In the genomic region with DNA sequence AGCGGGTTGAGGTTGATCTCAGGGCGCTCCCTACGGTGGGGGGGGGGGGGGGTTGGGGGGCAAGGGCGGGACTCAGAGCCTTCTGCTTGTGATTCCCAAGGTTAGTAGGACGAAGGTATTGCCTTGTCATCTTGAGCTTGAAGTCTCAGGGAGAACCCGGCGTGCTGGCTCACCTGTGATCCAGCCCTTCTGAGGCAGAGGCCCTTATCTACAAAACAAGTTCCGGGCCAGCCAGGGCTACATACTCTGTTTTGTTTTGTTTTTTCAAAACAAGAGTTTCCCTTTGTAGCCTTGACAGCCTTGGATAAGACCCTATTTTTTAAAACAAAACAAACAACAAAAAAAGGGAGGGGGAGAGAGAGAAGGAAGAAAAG, we compare ENCODE assay signal across 1 mouse cellular context.
TF ChIP-seq lines count a peak whose summit lies in the region.

No protein-coding gene starts in this region.

TF ChIP-seq in MEL, 35 proteins besides CTCF, POLR2A, EP300 and RAD21:
- TF ChIP-seq CHD1 (IDR thresholded peaks at IDR 0.05; ENCODE audit: low read depth, low read length) (no peak), ETS1 (IDR thresholded peaks at IDR 0.05; ENCODE audit: low read depth, low read length) (no peak), MEF2A (IDR thresholded peaks at IDR 0.05; ENCODE audit: extremely low read depth, insufficient replicate concordance, low read depth, low read length, poor library complexity, severe bottlenecking) (no peak), TCF12 (IDR thresholded peaks at IDR 0.05; ENCODE audit: low read depth, low read length) (no peak), E2F4 (IDR thresholded peaks at IDR 0.05; ENCODE audit: borderline replicate concordance, low read depth, low read length) (no peak), MYC (IDR thresholded peaks at IDR 0.05; ENCODE audit: low read depth, low read length) (no peak), MXI1 (IDR thresholded peaks at IDR 0.05; ENCODE audit: low read depth, low read length) (no peak), NRF1 (IDR thresholded peaks at IDR 0.05; ENCODE audit: insufficient read depth, low read depth, low read length, poor library complexity, severe bottlenecking) (no peak), SMC3 (IDR thresholded peaks at IDR 0.05; ENCODE audit: low read depth, low read length) (no peak), TAL1 (IDR thresholded peaks at IDR 0.05; ENCODE audit: low read length) (no peak), MAZ (IDR thresholded peaks at IDR 0.05; ENCODE audit: low read depth, low read length) (no peak), MAFK (IDR thresholded peaks at IDR 0.05; ENCODE audit: borderline replicate concordance, low read depth, low read length) (no peak), KAT2A (conservative IDR thresholded peaks at IDR 0.05; ENCODE audit: low read depth, low read length) (no peak), UBTF (IDR thresholded peaks at IDR 0.05; ENCODE audit: borderline replicate concordance, insufficient read depth, low read depth, low read length) (no peak), POLR2AphosphoS5 (IDR thresholded peaks at IDR 0.05; ENCODE audit: borderline replicate concordance, low read depth, low read length) (no peak), MAX (IDR thresholded peaks at IDR 0.05; ENCODE audit: low read length) (no peak), JUND (IDR thresholded peaks at IDR 0.05; ENCODE audit: low read depth, low read length) (no peak), SIN3A (IDR thresholded peaks at IDR 0.05; ENCODE audit: low read length) (no peak), TBP (IDR thresholded peaks at IDR 0.05; ENCODE audit: low read depth, low read length) (no peak), ZC3H11A (IDR thresholded peaks at IDR 0.05; ENCODE audit: low read depth, low read length) (no peak)
